Mouse (Mus musculus) intestine, embryonic 14.5 days (tissue): Measurements from ENCODE around the gene Dip2b. TPM values are rescaled to one million over a fixed set of nuclear protein-coding genes. Genes with fewer than 3 reads are reported as not detected.

Experiments used
- ATAC-seq: fragments of 200-750 bp; cut with Nextera tagmentation; replicated peaks from 2 replicates; pipeline ENCODE4 v1.8.0; 2017; ENCODE audit warnings: low read depth, moderate number of reproducible peaks, moderate TSS enrichment, moderate library complexity; ENCODE audit not compliant: low FRiP score, low TSS enrichment
- DNase-seq: peaks from one replicate; pipeline ENCODE4 v3.0.0-alpha.2; 2018; ENCODE audit warnings: low spot score
- H3K27ac ChIP-seq: fragments of 300-500 bp; sonication (generic); 2 replicates; pipeline ENCODE4 v1.5.1; 2014; ENCODE audit warnings: low read depth, mild to moderate bottlenecking, control low read depth
- H3K27me3 ChIP-seq: fragments of 300-500 bp; sonication (generic); replicated peaks from 2 replicates; pipeline ENCODE4 v1.6.1; 2014; ENCODE audit warnings: low read length, control low read depth; ENCODE audit not compliant: control insufficient read depth, insufficient read depth
- H3K36me3 ChIP-seq: fragments of 300-500 bp; sonication (generic); 2 replicates; pipeline ENCODE4 v1.6.1; 2014; ENCODE audit warnings: low read length, control low read depth; ENCODE audit not compliant: control insufficient read depth, insufficient read depth
- H3K4me1 ChIP-seq: fragments of 300-500 bp; sonication (generic); replicated peaks from 2 replicates; pipeline ENCODE4 v1.6.1; 2014; ENCODE audit warnings: low read length, control low read depth, mixed read lengths; ENCODE audit not compliant: control insufficient read depth, insufficient read depth
- H3K4me2 ChIP-seq: fragments of 300-500 bp; sonication (generic); 2 replicates; pipeline ENCODE4 v1.6.1; 2014; ENCODE audit warnings: low read length
- H3K4me3 ChIP-seq: fragments of 300-500 bp; sonication (generic); 2 replicates; pipeline ENCODE4 v1.5.1; 2014; ENCODE audit warnings: low read depth, low read length, control low read depth, mixed read lengths
- H3K9ac ChIP-seq: fragments of 300-500 bp; sonication (generic); 2 replicates; pipeline ENCODE4 v1.6.1; 2014; ENCODE audit warnings: mild to moderate bottlenecking, low read length
- H3K9me3 ChIP-seq: fragments of 300-500 bp; sonication (generic); 2 replicates; pipeline ENCODE4 v1.6.1; 2016; ENCODE audit warnings: low read length, control low read depth; ENCODE audit not compliant: control insufficient read depth
- WGBS: fragments of 180-500 bp; shearing (Covaris S2); extraction: QIAGEN DNeasy Blood & Tissue Kit; methylation state at CpG from one replicate; pipeline ENCODE4 v1.1.7; 2014; 5-methylcytosine and 5-hydroxymethylcytosine counted together
- polyA plus RNA-seq: library from polyadenylated mRNA; unstranded; fragments of >200 nt; fragmentation: Nextera tagmentation; extraction: Ambion mirVana; gene quantifications from 2 replicates; pipeline ENCODE4 v1.2.1, GENCODE M21; 2014

Gene Dip2b
- polyA plus RNA-seq, 1 experiment from 2014 or later: 15.2 TPM

GRCm38 (mm10) chr15:100210013-100210412 is 171.5 kb downstream of the Dip2b start:
- no peak overlapping the region for H3K9ac ChIP-seq
- H3K4me2 ChIP-seq: no peak overlapping the region
- no peak for ATAC-seq
- H3K4me1 ChIP-seq: 0 out of 2 replicates have a peak, but pooled peaks cover 3% of the 10 kb centered on the region
- H3K4me3 ChIP-seq: no peak overlapping the region
- H3K27ac ChIP-seq: no peak overlapping the region
- H3K9me3 ChIP-seq: no peaks in the 10 kb centered on the region
- H3K27me3 ChIP-seq: no peaks in the 10 kb centered on the region
- H3K36me3 ChIP-seq: peaks cover 79% of the 10 kb centered on the region
- 94% methylated on average over 3 of the region's 3 CpGs for WGBS
- no peak for DNase-seq

DNA sequence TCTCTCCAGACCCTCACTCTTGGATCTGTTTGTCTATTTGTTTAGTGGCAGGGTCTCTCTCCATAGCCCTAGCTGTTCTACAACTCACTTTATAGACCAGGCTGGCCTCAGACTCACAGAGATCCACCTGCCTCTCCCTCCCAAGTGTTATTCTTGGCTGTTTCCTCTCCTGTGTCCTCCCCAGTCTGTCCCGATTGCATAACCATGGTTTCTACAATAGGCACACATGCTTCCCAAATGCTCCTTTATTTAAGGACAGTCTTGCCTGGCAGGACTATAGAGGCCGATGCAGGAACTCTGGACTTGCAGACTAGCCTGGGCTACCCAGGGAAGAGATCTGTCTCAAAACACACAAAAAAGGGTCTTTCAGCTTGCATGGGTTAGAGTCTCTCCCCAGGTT is 174.9 kb downstream of the Dip2b start:
- 91% methylated on average over 2 of the region's 2 CpGs for WGBS
- no peak overlapping the region for H3K9ac ChIP-seq
- no peak overlapping the region for H3K27ac ChIP-seq
- H3K27me3 ChIP-seq: no peaks in the 10 kb centered on the region
- no peaks in the 10 kb centered on the region for H3K4me1 ChIP-seq
- no peak overlapping the region for H3K4me3 ChIP-seq
- peaks cover 75% of the 10 kb centered on the region for H3K36me3 ChIP-seq
- DNase-seq (no peak), ATAC-seq (no peak)
- H3K9me3 ChIP-seq: no peaks in the 10 kb centered on the region
- H3K4me2 ChIP-seq: no peak overlapping the region

- H3K36me3 ChIP-seq: peaks cover 60% of the 10 kb centered on the region
- H3K4me3 ChIP-seq: no peak overlapping the region
- H3K27ac ChIP-seq: no peak overlapping the region
- no peak overlapping the region for H3K9ac ChIP-seq
- DNase-seq: no peak
- no peaks in the 10 kb centered on the region for H3K4me1 ChIP-seq
- H3K4me2 ChIP-seq: no peak overlapping the region
- ATAC-seq: no peak
- H3K9me3 ChIP-seq: no peaks in the 10 kb centered on the region
- WGBS: 91% methylated on average over 11 of the region's 11 CpGs
- no peaks in the 10 kb centered on the region for H3K27me3 ChIP-seq
These were observed 176.6 kb downstream of the Dip2b start for GRCm38 (mm10) chr15:100215092-100215491.

- H3K27ac ChIP-seq: no peak overlapping the region
- 93% methylated on average over 9 of the region's 9 CpGs for WGBS
- H3K4me3 ChIP-seq: no peak overlapping the region
- no peaks in the 10 kb centered on the region for H3K27me3 ChIP-seq
- no peaks in the 10 kb centered on the region for H3K4me1 ChIP-seq
- H3K9ac ChIP-seq: no peak overlapping the region
- ATAC-seq (no peak), DNase-seq (no peak)
- no peaks in the 10 kb centered on the region for H3K9me3 ChIP-seq
- H3K36me3 ChIP-seq: peaks cover 52% of the 10 kb centered on the region
- no peak overlapping the region for H3K4me2 ChIP-seq
These were observed 177.7 kb downstream of the Dip2b start for GRCm38 (mm10) chr15:100216173-100216572.

DNA sequence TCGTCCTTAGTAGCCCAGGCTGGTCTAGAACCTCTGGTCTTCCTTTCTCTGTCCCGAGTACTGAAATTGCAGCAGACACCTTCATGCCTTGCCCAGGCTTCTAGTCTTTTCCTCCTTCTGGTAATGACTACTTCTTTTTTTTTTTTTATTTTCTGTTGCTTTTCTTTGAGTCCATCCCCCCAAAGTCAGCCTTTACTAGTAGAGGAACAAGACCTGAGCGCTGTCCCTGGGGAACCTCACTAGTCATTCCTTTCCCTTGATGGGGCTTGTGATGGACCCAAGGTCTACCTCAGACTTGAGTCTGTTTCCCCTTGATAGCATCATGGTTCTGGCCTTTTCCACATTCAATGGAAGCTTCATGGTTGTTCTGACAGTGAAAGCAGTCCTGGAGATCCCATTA is 179.6 kb downstream of the Dip2b start:
- H3K27ac ChIP-seq: no peak overlapping the region
- ATAC-seq (no peak), DNase-seq (no peak)
- H3K4me1 ChIP-seq: no peaks in the 10 kb centered on the region
- peaks cover 37% of the 10 kb centered on the region for H3K36me3 ChIP-seq
- peaks cover 10% of the 10 kb centered on the region; the same call in 1 of the 2 replicates for H3K9me3 ChIP-seq
- H3K27me3 ChIP-seq: no peaks in the 10 kb centered on the region
- H3K4me2 ChIP-seq: no peak overlapping the region
- H3K9ac ChIP-seq: no peak overlapping the region
- 96% methylated on average over 3 of the region's 3 CpGs for WGBS
- no peak overlapping the region for H3K4me3 ChIP-seq

DNA sequence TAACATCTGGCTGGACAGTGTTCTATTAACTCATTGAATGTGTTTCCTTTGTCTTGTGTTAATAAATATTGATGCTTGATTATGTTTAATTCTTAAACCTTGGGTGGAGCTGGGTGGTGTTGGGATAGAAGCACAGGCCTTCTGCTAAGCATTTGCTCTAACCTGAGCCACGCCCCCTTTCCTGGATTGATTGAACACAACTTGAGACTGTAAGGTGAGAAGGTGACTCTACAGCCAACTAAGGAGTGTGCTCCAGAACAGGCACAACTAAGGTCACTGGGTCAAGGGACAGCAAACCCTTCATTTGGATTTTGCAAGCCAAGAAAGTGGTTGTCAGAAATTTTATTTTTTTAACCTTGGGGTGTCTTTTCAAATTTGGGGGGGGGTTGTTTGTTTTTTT is 180.9 kb downstream of the Dip2b start:
- H3K27me3 ChIP-seq: no peaks in the 10 kb centered on the region
- H3K36me3 ChIP-seq: peaks cover 24% of the 10 kb centered on the region
- DNase-seq (no peak), ATAC-seq (no peak)
- H3K9ac ChIP-seq: no peak overlapping the region
- WGBS: 71% methylated on average over 1 of the region's 1 CpGs
- no peaks in the 10 kb centered on the region for H3K4me1 ChIP-seq
- H3K4me2 ChIP-seq: no peak overlapping the region
- peaks cover 14% of the 10 kb centered on the region for H3K9me3 ChIP-seq
- H3K4me3 ChIP-seq: no peak overlapping the region
- H3K27ac ChIP-seq: no peak overlapping the region

DNA sequence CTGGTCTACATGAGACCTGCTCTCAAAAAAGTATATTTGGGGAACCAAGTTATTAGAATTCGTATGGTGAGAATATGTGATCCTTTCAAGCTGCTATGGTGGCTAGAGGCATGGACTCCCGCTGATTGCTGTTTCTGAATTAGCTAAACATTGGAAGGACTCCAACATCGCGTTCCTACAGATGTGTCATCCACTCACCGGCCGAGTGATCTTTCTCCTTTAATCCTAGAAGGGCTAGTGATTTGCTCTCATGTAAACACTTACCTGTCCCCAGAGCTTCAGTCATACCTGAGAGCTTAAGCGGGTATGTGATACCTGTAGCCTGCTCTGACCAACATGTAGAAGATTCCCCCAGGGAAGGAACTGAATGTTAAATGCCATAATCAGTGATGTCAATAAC is 182.5 kb downstream of the Dip2b start:
- Histone ChIP-seq H3K36me3 (peaks cover 10% of the 10 kb centered on the region), H3K9me3 (peaks cover 14% of the 10 kb centered on the region), H3K9ac (no peak overlapping the region), H3K4me2 (no peak overlapping the region), H3K27ac (no peak overlapping the region), H3K4me3 (no peak overlapping the region), H3K27me3 (no peaks in the 10 kb centered on the region), H3K4me1 (no peaks in the 10 kb centered on the region)
- no peak for DNase-seq
- WGBS: 83% methylated on average over 7 of the region's 7 CpGs
- no peak for ATAC-seq

DNA sequence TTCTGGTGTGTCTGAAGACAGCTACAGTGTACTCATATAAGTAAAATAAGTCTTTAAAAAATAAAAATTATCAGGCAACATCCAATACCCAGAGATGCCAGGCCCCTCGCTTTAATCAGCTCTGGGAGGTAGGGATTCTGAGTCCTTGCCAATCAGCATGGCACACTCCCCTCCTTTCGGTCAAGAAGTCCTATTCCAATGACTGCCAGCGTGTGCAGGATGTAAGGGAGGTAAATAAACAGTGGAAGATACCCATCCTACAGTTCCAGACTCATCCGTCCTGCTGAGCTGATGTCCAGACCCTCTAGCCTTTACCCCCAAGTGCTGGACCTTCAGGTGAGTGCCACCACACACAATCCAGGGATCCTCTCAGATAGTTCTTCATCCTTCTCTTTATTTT is 186.9 kb downstream of the Dip2b start:
- no peak for ATAC-seq
- no peaks in the 10 kb centered on the region for H3K27me3 ChIP-seq

GRCm38 (mm10) chr15:100225891-100226290 is 187.4 kb downstream of the Dip2b start:
- Histone ChIP-seq H3K36me3 (no peaks in the 10 kb centered on the region), H3K4me3 (no peak overlapping the region), H3K27me3 (no peaks in the 10 kb centered on the region), H3K27ac (no peak overlapping the region), H3K4me2 (no peak overlapping the region), H3K9ac (no peak overlapping the region), H3K9me3 (peaks cover 14% of the 10 kb centered on the region), H3K4me1 (peaks cover 8% of the 10 kb centered on the region)
- WGBS: 92% methylated on average over 1 of the region's 1 CpGs
- DNase-seq (no peak), ATAC-seq (no peak)

More for the DNA sequence above, 186.9 kb downstream of the Dip2b start:
- Histone ChIP-seq H3K27ac (no peak overlapping the region), H3K4me1 (peaks cover 8% of the 10 kb centered on the region), H3K9me3 (peaks cover 14% of the 10 kb centered on the region), H3K4me2 (no peak overlapping the region), H3K36me3 (no peaks in the 10 kb centered on the region), H3K9ac (no peak overlapping the region), H3K4me3 (no peak overlapping the region)
- 92% methylated on average over 4 of the region's 4 CpGs for WGBS
- DNase-seq: no peak
